Mouse (Mus musculus): ENCODE data around the gene Nr1h2.

DNA sequence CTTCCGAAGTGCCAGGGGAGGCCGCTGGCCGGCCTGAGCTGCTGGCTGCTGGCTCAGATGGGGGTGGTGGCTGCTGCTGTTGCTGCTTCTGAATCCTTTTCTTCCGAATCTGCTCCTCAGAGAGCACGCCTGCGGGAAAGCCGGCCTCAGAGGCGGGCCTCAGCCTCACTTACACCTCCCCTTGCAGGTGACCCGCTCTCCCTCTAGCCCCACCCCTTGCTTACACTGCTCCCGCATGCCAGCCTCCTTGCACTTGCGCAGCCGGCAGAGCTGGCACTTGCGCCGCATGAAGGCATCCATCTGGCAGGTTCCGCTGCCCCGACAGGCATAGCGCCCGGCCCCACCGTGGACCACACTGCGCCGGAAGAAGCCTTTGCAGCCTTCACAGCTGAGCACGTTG, 2.0 kb downstream of the Nr1h2 start:
- TF ChIP-seq TAL1 (IDR thresholded peaks at IDR 0.05; ENCODE audit: low read length) (no peak), GATA1 (IDR thresholded peaks at IDR 0.05; ENCODE audit: low read length) (no peak)

Measured in erythroblast, embryonic 14.5 days (primary cell).